Mouse (Mus musculus) embryonic fibroblast, embryonic 13.5 days (primary cell): ENCODE measurements around the gene Tor3a. TPM values are rescaled to one million over a fixed set of nuclear protein-coding genes. Genes with fewer than 3 reads are reported as not detected.
A peak's percentile ranks its signal among the peaks of the same experiment; 100 is the strongest.

Experiments used
- H3K27ac ChIP-seq: 2 replicates; pipeline ENCODE4 v1.5.1; 2012; ENCODE audit warnings: low read length, control low read depth, inconsistent platforms; ENCODE audit not compliant: insufficient read depth
- H3K4me1 ChIP-seq: 2 replicates; pipeline ENCODE4 v1.6.1; 2011; ENCODE audit warnings: low read length; ENCODE audit not compliant: control insufficient read depth, insufficient read depth
- H3K4me3 ChIP-seq: 2 replicates; pipeline ENCODE4 v1.5.1; 2011; ENCODE audit warnings: mild to moderate bottlenecking, control low read depth, low read length; ENCODE audit not compliant: insufficient read depth
- CTCF ChIP-seq: IDR thresholded peaks from 2 replicates; pipeline ENCODE4 v1.5.1; 2011; ENCODE audit warnings: mild to moderate bottlenecking, control low read depth, low read length, moderate library complexity, borderline replicate concordance; ENCODE audit not compliant: insufficient read depth
- POLR2A ChIP-seq: IDR thresholded peaks from 2 replicates; pipeline ENCODE4 v1.6.1; 2011; ENCODE audit warnings: low read depth, mild to moderate bottlenecking, control low read depth, low read length, moderate library complexity
- polyA plus RNA-seq: library from polyadenylated mRNA; stranded (reverse); fragments of >200 nt; gene quantifications from 2 replicates; pipeline ENCODE4 v1.2.4, GENCODE M21; 2011; ENCODE audit warnings: low read depth; ENCODE audit not compliant: missing spikeins, insufficient read length

Tor3a gene
- polyA plus RNA-seq, 1 experiment: 30.7 TPM

DNA sequence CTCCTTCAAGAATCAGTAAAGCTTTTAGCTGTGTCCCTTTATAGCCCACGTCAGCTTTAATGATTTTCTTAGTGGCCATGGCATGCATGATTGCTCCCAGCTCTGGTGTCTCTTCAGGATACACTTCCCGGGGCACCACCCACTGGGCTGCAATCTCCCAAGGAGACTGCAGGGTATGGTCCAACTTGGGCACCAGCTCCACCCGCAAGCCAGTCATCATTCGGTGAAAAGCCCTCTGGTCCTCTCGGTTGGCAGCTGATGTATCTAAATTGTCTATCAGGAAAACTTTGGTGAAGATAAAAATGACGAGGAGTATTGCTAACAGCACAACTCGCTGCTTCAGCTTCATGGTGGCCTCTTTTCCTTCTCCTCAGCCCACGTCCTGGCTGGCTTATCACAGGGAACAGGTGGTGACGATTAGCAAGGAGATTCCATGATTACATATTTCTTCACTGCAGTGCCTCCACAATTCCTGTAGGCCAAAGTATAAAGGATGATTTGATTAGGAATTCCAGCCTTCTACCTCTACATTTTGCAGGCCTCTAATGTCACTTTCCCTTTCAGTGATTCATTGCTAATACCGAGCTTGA is 31.6 kb upstream of the Tor3a start:
- Histone ChIP-seq H3K4me3 (no peak overlapping the region), H3K4me1 (no peaks in the 10 kb centered on the region), H3K27ac (no peak overlapping the region)
- TF ChIP-seq POLR2A: no peak
- no peak for TF ChIP-seq CTCF

DNA sequence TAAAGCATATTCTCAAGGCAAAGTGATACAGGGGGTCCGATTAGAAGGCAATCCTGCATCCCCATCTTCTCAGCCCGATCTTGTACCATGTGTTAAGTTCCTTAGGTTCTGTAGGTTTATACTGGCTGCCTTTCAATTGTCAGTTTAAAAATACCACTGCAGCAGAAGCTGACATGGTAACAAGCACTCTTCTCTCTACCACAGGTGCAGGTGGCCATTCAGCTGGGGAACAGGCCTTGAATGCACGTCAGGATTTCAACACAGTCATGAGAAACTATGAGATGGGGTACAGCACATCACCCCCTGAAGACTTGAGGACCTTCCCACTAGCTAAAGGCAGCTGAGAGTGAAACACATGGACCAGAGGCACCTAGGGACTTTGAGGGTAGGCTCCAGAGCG is 29.3 kb upstream of the Tor3a start:
- TF ChIP-seq POLR2A (no peak), CTCF (no peak)
- no peak overlapping the region for H3K27ac ChIP-seq
- no peaks in the 10 kb centered on the region for H3K4me1 ChIP-seq
- no peak overlapping the region for H3K4me3 ChIP-seq

DNA sequence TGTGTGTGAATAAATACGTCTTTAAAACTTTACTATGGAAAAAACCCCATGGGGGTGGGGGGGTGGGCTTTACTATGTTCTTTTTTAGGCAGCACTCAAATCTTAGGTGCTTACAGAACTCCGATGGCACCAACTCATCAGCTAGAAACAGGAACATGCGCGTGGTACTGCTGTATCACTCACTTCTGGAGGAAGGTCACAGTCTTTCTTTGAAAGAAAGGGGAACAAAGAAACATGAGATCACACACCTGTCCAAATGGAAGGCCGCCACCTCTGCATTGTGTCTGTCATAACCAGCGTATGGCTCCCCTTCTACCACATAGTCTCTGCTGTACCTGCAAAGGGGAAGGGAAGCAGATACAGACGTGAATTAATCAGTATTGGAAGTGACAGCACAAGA is 28.0 kb upstream of the Tor3a start:
- no peak overlapping the region for H3K27ac ChIP-seq
- H3K4me1 ChIP-seq: no peaks in the 10 kb centered on the region
- TF ChIP-seq POLR2A (no peak), CTCF (no peak)
- no peak overlapping the region for H3K4me3 ChIP-seq

DNA sequence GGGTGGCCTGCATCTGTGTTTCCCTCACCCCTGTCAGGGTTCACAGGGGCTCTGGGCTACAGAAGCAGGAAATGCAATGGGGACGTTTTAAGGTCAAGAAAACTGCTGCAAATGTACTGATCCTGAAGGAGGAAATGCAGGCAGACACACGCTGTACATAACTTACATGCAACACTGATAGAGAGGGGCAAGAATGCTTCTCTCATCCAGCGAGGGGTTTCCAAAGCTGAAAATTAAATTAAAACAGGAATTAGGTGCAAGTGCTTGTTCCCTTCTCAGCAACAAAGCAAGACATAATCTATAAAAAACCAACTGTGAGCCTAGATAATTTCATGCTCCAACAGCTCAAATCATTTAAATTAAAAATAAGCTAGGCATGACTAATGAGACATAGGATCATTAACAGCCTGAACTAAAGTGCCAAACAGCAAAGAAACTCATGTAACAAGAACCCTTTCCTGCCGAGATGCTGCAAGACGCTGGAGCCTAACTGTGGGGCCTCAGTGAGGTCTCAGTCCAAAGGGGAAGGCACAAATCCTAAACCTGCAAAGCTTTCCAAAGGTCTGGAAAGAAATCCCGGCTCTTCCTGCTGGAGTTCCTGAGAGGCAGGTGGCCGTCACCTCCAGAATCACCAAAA is 12.0 kb upstream of the Tor3a start:
- no peak overlapping the region for H3K27ac ChIP-seq
- no peaks in the 10 kb centered on the region for H3K4me1 ChIP-seq
- TF ChIP-seq CTCF (no peak), POLR2A (no peak)
- no peak overlapping the region for H3K4me3 ChIP-seq

DNA sequence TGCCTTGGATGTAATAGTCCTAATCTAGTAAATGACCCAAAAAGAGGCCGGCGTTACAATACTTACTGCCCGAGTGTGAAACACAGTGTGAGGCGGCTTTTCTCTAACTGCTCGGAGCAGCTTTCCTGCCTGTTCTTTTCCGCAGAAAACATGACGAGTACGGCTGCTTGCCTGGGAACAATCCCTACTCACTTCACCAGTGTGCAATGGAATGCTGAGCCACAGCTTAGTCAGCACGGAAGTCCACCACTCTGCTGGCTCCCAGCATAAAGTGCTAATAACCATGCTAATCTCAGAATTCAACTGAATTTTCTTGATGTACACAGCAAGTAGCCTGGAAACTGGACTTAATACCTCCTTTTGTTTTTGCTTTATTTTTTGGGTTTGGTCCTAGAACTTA is 5.4 kb upstream of the Tor3a start:
- no peaks in the 10 kb centered on the region for H3K4me1 ChIP-seq
- peak overlapping the region; percentile 65 for H3K27ac ChIP-seq
- TF ChIP-seq POLR2A (no peak), CTCF (no peak)
- no peak overlapping the region for H3K4me3 ChIP-seq

DNA sequence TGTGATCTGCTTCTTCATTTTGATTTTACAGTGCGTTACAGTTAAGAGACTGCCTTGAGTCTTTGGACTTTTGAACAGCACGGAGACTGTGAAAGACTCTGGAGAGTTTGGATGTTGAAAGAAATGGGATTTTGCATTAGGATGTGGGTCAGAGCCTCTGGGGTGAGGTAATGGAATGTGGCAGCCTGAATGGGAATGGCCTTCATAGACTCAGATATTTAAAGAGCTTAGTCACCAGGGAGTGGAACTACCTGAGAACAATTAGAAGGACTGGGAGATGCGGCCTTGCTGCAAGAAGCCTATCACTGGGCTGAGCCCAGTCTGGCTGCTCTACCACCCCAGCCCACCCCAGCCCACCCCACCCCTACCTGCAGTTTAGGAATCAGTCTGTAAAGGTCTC is 3.1 kb upstream of the Tor3a start:
- Histone ChIP-seq H3K27ac (no peak overlapping the region), H3K4me1 (no peaks in the 10 kb centered on the region), H3K4me3 (no peak overlapping the region)
- TF ChIP-seq CTCF: no peak
- TF ChIP-seq POLR2A: no peak

DNA sequence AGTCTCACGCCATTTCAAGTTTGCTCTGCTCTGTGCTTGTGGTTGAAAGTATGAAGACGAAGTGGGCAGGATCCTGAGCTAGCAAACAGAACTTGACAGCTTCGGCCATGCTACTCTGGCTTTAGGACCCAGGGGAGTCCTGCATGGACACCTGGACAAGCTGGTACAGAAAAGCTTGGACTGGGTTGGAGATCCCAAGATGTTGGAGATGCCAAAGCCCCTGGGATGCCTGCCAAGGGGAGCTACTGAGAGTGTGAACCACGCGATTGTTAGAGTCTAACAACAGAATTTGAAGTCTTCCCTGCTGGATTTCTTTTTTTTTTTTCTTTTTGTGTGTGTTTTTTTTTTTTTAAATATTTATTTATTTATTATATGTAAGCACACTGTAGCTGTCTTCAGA is 2.4 kb upstream of the Tor3a start:
- Histone ChIP-seq H3K4me1 (no peaks in the 10 kb centered on the region), H3K27ac (no peak overlapping the region), H3K4me3 (no peak overlapping the region)
- no peak for TF ChIP-seq POLR2A
- TF ChIP-seq CTCF: no peak

DNA sequence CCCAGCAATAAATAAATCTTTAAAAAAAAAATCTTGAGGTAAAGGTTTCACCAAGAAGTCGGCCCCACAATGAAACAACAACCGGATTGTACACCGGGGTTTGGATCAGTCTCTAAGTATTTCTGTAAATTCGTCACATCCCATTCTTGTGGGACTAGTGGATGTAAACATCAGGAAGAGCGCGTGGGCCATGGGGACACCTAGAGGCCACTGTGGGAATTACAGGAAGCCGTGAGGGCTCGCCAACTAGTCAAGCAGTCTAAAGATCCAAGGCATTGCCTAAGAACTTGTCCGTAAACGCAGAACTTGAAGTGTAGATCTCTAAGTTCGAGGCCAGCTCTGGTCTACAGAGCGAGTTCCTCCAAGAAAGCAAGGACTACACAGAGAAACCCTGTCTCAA is 2.0 kb upstream of the Tor3a start:
- TF ChIP-seq POLR2A: no peak
- TF ChIP-seq CTCF: peak; percentile 53; the same call in 1 of the 2 replicates
- H3K4me3 ChIP-seq: no peak overlapping the region
- H3K4me1 ChIP-seq: no peaks in the 10 kb centered on the region
- no peak overlapping the region for H3K27ac ChIP-seq

DNA sequence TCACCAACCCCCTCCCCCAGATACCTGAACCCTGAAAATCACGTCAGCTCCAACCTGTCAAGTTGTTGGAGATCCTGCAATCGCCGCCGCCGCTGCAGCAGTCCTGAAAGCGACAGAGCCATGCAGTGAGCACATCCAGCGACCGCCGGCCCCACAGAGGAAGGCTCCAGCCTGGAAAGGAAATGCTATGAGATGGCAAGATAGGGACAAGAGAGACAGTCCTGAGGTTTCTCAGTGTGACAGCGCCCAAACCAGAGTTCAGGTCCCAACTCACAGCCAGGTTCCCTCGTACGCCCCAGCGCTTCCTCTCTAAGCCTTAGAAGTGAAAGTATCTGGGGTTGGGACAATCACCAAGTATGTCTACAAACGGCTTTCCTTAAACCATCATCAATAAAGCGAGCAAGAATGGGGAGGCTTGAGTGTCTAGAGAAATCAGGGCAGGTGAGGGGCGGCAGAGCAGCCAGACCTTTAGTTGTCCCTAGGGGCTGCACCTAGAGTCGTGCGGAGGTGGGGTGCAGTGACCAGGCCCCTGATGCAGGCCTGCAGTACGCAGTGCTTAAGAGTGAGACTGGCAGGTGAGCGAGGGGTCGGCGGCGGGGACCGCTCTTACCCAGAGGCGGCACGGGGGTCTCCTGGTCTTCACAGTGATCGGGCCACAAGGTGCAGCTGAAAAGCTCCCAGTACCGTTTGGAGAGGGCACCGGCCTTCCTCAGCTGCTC is 521 bp downstream of the Tor3a start:
- 0 out of 2 replicates have a peak overlapping the region, but pooled peaks have one; percentile 9 for H3K27ac ChIP-seq
- H3K4me1 ChIP-seq: no peaks in the 10 kb centered on the region
- H3K4me3 ChIP-seq: peak overlapping the region; percentile 71
- TF ChIP-seq POLR2A: no peak
- no peak for TF ChIP-seq CTCF
